Mouse (Mus musculus) B cell, adult (primary cell): ENCODE results near the gene Rragc. TPM values are rescaled to one million over a fixed set of nuclear protein-coding genes. Genes with fewer than 3 reads are reported as not detected.

Source experiments
- total RNA-seq: library from RNA; stranded (reverse); gene quantifications from 4 replicates; pipeline ENCODE4 v1.2.4, GENCODE M21; 2023; ENCODE audit not compliant: inconsistent age

Rragc gene
- total RNA-seq = 107 to 117 TPM (median 110 TPM) in 4 replicates

DNA sequence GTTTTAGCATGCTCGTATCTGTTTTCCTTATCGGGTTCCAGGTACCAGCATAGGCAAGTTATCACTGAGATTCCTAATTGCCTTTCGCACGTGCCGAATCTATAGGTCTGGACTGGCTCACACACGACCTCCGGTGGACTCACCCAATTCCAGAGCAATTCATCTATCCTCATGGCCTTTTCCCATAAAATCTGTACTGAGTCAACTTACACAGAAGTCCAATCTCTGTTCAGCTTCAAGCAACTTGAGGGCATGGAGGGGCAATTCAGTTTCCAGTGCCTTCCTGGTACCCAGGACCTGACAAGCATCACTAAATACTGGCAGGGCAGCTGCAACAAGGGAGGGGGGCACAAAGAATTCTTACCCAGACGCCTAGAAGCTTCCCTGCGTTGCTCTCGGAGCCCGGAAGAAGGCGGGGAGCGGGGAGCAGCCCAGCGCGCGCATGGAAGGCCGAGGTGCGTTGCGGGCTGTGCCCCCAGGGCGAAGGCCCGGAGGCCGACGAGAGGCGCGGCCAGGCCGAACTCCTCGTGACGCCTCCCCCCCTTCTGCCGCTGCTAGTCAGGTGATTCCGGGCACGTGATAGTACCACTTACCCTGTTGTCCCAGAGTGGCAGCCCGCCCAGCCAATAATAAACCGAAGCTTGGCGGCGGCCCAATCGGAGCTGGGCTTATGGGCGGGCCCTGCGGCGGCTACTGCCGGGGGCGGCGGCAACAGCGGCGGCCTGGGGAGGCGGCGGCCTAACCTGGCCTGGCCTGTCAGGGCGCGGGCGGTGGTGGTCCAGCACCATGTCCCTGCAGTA lies at the start of gene Rragc:
TSS of gene Rragc (plus strand) at position 699 of the 800 bp plus-strand sequence.

DNA sequence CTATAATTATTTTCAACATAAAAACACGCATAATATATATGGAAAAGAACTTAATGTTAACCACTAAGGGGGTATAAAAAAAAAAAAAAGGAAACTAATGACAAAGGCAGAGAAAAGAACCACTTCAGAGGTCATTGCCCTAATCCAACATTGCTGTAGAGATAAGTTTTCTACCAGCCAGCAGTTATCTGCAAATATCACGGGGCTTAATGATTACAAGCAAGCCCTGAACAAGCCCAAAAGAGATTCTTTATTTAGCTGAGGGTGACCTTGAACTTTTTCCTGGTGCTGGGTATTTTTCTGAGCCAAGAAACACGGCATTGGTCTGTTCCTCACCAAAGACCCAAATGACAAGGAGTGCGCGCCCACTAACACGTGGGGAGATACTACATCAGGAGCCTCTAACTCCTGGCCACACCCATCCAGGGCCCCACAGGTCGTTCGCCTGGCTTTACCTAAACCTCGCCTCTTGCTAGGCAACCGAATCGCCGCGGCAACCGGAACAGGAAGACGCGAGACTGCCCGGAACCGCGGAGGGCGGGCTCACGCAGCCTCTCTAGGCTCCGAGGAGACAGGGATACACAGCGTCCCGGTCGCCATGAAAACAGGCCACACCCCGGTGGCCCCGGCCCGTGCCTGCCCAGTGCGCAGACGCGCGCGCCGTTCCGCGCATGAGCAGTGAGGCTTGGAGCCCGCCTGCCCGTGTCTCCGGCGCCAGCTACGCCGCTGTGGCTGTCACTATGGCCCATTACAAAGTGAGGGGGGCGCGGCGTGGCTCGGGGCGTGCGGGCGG lies 12.7 kb upstream of the Rragc start, which contains the start of gene Mycbp:
TSS of gene Mycbp (plus strand) at position 500 of the 793 bp plus-strand sequence.

DNA sequence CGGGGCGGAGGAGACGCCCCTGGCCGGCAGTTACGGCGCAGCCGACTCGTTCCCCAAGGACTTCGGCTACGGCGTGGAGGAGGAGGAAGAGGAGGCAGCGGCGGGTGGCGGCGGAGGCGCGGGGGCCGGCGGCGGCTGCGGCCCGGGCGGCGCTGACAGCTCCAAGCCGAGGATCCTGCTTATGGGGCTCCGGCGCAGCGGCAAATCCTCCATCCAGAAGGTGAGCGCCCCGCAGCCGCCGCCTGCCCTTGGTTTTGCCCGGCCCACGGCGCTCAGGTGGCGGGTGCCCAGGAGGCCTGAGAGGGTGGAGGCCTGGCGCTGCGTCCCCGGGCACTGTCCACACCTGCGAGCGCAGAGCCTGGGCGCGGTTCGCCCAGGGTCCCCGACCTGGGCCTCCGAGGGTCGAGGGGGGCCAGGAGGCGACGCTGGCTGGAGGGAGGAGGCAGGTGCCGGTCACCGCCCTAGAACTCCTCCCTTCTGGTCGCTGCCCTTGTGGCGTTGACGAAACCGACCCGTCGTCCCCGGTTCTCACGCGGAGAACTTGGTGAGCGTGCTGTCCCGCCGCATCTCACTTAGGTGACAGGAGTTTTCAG lies 398 bp downstream of the Rragc start, which contains the start of gene 4930535I16Rik:
TSS of gene 4930535I16Rik (minus strand) at position 475 of the 593 bp plus-strand sequence.

Other genes starting within 250 kb of the Rragc start
- 608 to 719 TPM (median 623 TPM) in 4 replicates for gene Macf1, start 233.1 kb upstream of the Rragc start, total RNA-seq
- gene Ndufs5, start 199.2 kb upstream of the Rragc start, total RNA-seq = 30.5 to 38.8 TPM (median 33.6 TPM) in 4 replicates
- 58.7 to 71.5 TPM (median 68.2 TPM) in 4 replicates for gene Akirin1, start 167.1 kb upstream of the Rragc start, total RNA-seq
- gene Rhbdl2, start 129.6 kb upstream of the Rragc start, total RNA-seq = not detected in 4 replicates
- not detected in 4 replicates for gene 4933427I04Rik, start 57.8 kb upstream of the Rragc start, total RNA-seq
- 10.9 to 22.4 TPM (median 14.9 TPM) in 4 replicates for gene Mycbp, start 12.6 kb upstream of the Rragc start, total RNA-seq
- gene 4930535I16Rik, start 576 bp downstream of the Rragc start, total RNA-seq = 1.5 to 3.1 TPM (median 2.3 TPM) in 4 replicates